Comparison of ENCODE assay signal across 8 mouse cellular contexts in the genomic region with DNA sequence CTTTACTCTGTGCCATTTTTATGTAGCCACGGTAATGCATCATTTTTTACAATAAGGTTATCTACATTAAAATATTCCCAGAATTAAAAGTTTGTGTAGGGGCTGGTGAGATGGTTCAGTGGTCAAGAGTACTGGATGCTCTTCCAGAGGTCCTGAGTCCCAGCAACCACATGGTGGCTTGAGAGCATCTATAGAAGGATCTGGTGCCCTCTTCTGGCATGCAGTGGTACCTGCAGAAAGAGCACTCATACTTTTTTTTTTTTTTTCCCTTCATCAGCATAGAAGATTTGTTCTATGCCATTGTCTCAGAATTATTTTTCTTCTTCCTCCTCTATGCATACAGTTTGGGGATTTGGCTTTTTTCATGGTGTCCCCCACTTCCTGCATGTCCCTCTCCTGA.
DNase-seq lines count a peak whose midpoint lies in the region; ATAC-seq and TF ChIP-seq lines count a peak whose summit lies in the region.

No protein-coding gene starts in this region.

- H3K36me3 ChIP-seq in testis, adult 2 months (ENCODE audit: control insufficient read depth, insufficient read depth, low read length): no peaks in the 10 kb centered on the region
- H3K36me3 ChIP-seq in embryonic facial prominence, embryonic 10.5 days (replicated peaks): no peaks in the 10 kb centered on the region

- H3K4me3 ChIP-seq in gastrocnemius, adult 2 months: no peak overlapping the region
- H3K4me3 ChIP-seq in testis, adult 2 months (ENCODE audit: control insufficient read depth, low read depth, low read length): no peak overlapping the region
- no peak overlapping the region for H3K4me3 ChIP-seq in embryonic facial prominence, embryonic 10.5 days

- 17% methylated on average over 1 of the region's 1 CpGs for WGBS in embryonic facial prominence, embryonic 10.5 days

- no peak overlapping the region for H3K27ac ChIP-seq in gastrocnemius, adult 2 months
- no peak overlapping the region for H3K27ac ChIP-seq in testis, adult 2 months (ENCODE audit: control insufficient read depth, insufficient read depth, low read depth, low read length)
- H3K27ac ChIP-seq in embryonic facial prominence, embryonic 10.5 days (replicated peaks): no peak overlapping the region

- H3K9me3 ChIP-seq in embryonic facial prominence, embryonic 10.5 days: no peaks in the 10 kb centered on the region

- TF ChIP-seq CTCF in gastrocnemius, adult 2 months (IDR thresholded peaks at IDR 0.05): peak; percentile 55
- TF ChIP-seq CTCF in testis, adult 2 months (IDR thresholded peaks at IDR 0.05; ENCODE audit: control insufficient read depth, insufficient read depth, insufficient replicate concordance, low read depth, low read length): peak; percentile 23; the same call in 1 of the 2 replicates

- ATAC-seq in erythroid progenitor cell, adult 5-6 weeks (replicated peaks; ENCODE audit: low FRiP score, poor library complexity, severe bottlenecking): no peak

- no peak for TF ChIP-seq POLR2A in testis, adult 2 months (IDR thresholded peaks at IDR 0.05; ENCODE audit: control insufficient read depth, low read depth, low read length)

- no peaks in the 10 kb centered on the region for H3K4me1 ChIP-seq in testis, adult 2 months (ENCODE audit: control insufficient read depth, insufficient read depth, low read length)
- no peaks in the 10 kb centered on the region for H3K4me1 ChIP-seq in embryonic facial prominence, embryonic 10.5 days

- no peak for DNase-seq in gastrocnemius, adult 2 months
- no peak for DNase-seq in gastrocnemius, postnatal 36 days
- DNase-seq in testis, postnatal 14 days (ENCODE audit: low spot score): no peak
- peak; percentile 23 for DNase-seq in embryonic facial prominence, embryonic 10.5 days (ENCODE audit: low spot score)
- peak; percentile 36 for DNase-seq in lung, postnatal 10 days
- no peak for DNase-seq in cerebellum, adult 11-12 months

- H3K27me3 ChIP-seq in testis, adult 2 months (ENCODE audit: control insufficient read depth, insufficient read depth, low read length): no peaks in the 10 kb centered on the region
- H3K27me3 ChIP-seq in embryonic facial prominence, embryonic 10.5 days (replicated peaks; ENCODE audit: low read depth, poor library complexity, severe bottlenecking): no peaks in the 10 kb centered on the region

- intact Hi-C loops in gastrocnemius, adult 2 months (cut with DNase I): no loop called here
- intact Hi-C loops in gastrocnemius, postnatal 36 days (cut with DNase I): no loop called here

Comparison
In these comparisons a context has a peak if more than half of its experiments do, and no peak if none do; other contexts are left out.
1. DNase-seq: peak in embryonic facial prominence, embryonic 10.5 days (single experiment) and lung, postnatal 10 days (single experiment); none in gastrocnemius, adult 2 months (single experiment), gastrocnemius, postnatal 36 days (0 of 2), testis, postnatal 14 days (single experiment) and cerebellum, adult 11-12 months (single experiment).